Mouse (Mus musculus): ENCODE measurements around the gene Zfp143. TPM values are rescaled to one million over a fixed set of nuclear protein-coding genes. Genes with fewer than 3 reads are reported as not detected.

Gene Zfp143
- total and polyA plus RNA-seq, 2 experiments: 6.5 to 6.6 TPM

DNA sequence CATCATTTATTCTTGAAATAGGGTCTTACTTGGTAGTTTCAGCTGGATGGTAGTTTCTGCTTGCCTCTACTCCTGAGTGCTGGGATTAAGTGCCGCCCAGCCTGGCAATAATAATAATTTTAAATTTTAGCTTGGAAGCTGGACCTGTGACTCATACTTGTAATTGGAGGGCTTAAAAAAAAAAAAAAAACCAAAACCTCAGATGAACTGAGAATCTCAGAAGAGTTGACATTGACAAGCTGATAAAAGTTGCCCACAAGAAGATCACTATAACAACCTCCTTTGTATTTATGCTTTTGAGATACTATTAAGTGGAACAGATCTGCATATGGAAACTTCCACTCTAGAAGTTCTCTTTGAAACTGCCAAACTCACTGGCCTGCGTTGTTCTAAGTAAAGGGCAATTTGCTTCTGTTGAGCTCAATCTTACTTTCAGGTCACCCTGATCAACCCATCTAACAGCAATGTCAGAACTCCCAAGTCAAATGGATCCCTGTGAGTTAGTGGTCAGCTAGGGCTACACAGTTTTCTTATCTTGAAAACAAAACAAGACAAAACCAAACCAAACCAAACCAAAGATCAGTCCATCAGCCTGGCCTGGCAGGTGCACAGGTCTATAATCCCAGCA is 59.3 kb downstream of the Zfp143 start:
- no peaks in the 10 kb centered on the region for H3K27me3 ChIP-seq (ENCODE audit: control insufficient read depth, insufficient read depth, low read length)
- DNase-seq (ENCODE audit: extremely low read depth, low read depth, low spot score): no peak
- TF ChIP-seq POLR2A (IDR thresholded peaks at IDR 0.05; ENCODE audit: extremely low read depth, insufficient read depth, low read length) (no peak), CTCF (IDR thresholded peaks at IDR 0.05; ENCODE audit: low read depth, low read length) (no peak)
- H3K36me3 ChIP-seq (ENCODE audit: control insufficient read depth, insufficient read depth, low read length): no peaks in the 10 kb centered on the region
- peak overlapping the region; percentile 23; the same call in 1 of the 2 replicates for H3K27ac ChIP-seq (replicated peaks; ENCODE audit: insufficient read depth, low read depth, low read length)
- no peak overlapping the region for H3K4me3 ChIP-seq (ENCODE audit: insufficient read depth, low read depth, low read length)
- 64% methylated on average over 2 of the region's 2 CpGs for WGBS
- no peaks in the 10 kb centered on the region for H3K79me2 ChIP-seq (ENCODE audit: control insufficient read depth, insufficient read depth, low read length)
- H3K9ac ChIP-seq (ENCODE audit: low read depth, low read length): no peak overlapping the region
- H3K4me1 ChIP-seq (ENCODE audit: control insufficient read depth, insufficient read depth, low read length): peaks cover 8% of the 10 kb centered on the region

DNA sequence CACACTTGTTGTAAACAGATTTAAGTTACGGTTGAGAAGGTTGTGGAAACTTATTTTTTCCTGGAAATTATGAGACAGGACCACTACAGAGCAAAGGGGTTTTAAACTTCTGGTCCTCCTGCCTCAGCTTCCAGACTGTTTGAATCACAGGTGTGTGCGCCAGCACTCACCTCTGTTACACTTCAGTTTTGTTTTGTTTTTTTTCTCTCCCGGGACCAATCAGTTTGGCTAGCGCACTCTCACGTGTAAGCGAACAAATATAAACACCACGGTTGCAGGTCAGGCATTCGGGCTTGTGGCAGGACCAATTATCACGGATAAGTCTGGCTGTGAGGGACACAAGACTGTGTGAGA is 60.1 kb downstream of the Zfp143 start:
- Histone ChIP-seq H3K27ac (replicated peaks; ENCODE audit: insufficient read depth, low read depth, low read length) (peak overlapping the region; percentile 74), H3K4me1 (ENCODE audit: control insufficient read depth, insufficient read depth, low read length) (peaks cover 8% of the 10 kb centered on the region), H3K27me3 (ENCODE audit: control insufficient read depth, insufficient read depth, low read length) (no peaks in the 10 kb centered on the region), H3K9ac (ENCODE audit: low read depth, low read length) (peak overlapping the region; percentile 54), H3K79me2 (ENCODE audit: control insufficient read depth, insufficient read depth, low read length) (no peaks in the 10 kb centered on the region), H3K4me3 (ENCODE audit: insufficient read depth, low read depth, low read length) (peak overlapping the region; percentile 41), H3K36me3 (ENCODE audit: control insufficient read depth, insufficient read depth, low read length) (no peaks in the 10 kb centered on the region)
- WGBS: 2% methylated on average over 9 of the region's 9 CpGs
- TF ChIP-seq CTCF (IDR thresholded peaks at IDR 0.05; ENCODE audit: low read depth, low read length): no peak
- TF ChIP-seq POLR2A (IDR thresholded peaks at IDR 0.05; ENCODE audit: extremely low read depth, insufficient read depth, low read length): no peak
- no peak for DNase-seq (ENCODE audit: extremely low read depth, low read depth, low spot score)

- Histone ChIP-seq H3K36me3 (ENCODE audit: control insufficient read depth, insufficient read depth, low read length) (no peaks in the 10 kb centered on the region), H3K9ac (ENCODE audit: low read depth, low read length) (peak within 1 kb of the TSS; percentile 96), H3K4me1 (ENCODE audit: control insufficient read depth, insufficient read depth, low read length) (peaks cover 8% of the 10 kb centered on the region), H3K4me3 (ENCODE audit: insufficient read depth, low read depth, low read length) (peak within 1 kb of the TSS; percentile 91), H3K79me2 (ENCODE audit: control insufficient read depth, insufficient read depth, low read length) (no peaks in the 10 kb centered on the region), H3K27ac (replicated peaks; ENCODE audit: insufficient read depth, low read depth, low read length) (peak within 1 kb of the TSS; percentile 86), H3K27me3 (ENCODE audit: control insufficient read depth, insufficient read depth, low read length) (no peaks in the 10 kb centered on the region)
- TF ChIP-seq POLR2A (IDR thresholded peaks at IDR 0.05; ENCODE audit: extremely low read depth, insufficient read depth, low read length) (peak; percentile 63; the same call in 1 of the 2 replicates), CTCF (IDR thresholded peaks at IDR 0.05; ENCODE audit: low read depth, low read length) (no peak)
- WGBS: under 1% methylated on average over 81 of the region's 81 CpGs
- DNase-seq (ENCODE audit: extremely low read depth, low read depth, low spot score): peak; percentile 96
Measured at GRCm38 (mm10) chr7:110121516-110122288, 60.7 kb downstream of the Zfp143 start, which contains the start of gene Wee1. TSS of gene Wee1 (plus strand) at chr7:110122046.

DNA sequence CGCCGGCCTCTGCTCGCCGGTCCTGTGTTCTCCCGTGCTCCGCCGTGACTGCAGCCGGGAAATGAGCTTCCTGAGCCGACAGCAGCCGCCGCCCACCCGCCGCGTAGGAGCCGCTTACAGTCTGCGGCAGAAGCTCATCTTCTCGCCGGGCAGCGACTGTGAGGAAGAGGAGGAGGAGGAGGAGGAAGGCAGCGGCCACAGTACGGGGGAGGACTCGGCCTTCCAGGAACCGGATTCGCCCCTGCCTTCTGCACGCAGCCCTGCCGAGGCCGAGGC is 61.2 kb downstream of the Zfp143 start:
- 1% methylated on average over 25 of the region's 27 CpGs for WGBS
- peak overlapping the region; percentile 96 for H3K9ac ChIP-seq (ENCODE audit: low read depth, low read length)

GRCm38 (mm10) chr7:110122565-110123422 is 61.8 kb downstream of the Zfp143 start:
- TF ChIP-seq CTCF (IDR thresholded peaks at IDR 0.05; ENCODE audit: low read depth, low read length) (no peak), POLR2A (IDR thresholded peaks at IDR 0.05; ENCODE audit: extremely low read depth, insufficient read depth, low read length) (peak; percentile 52; the same call in 1 of the 2 replicates)
- WGBS: under 1% methylated on average over 74 of the region's 74 CpGs
- peak overlapping the region; percentile 96 for H3K9ac ChIP-seq (ENCODE audit: low read depth, low read length)

More for the DNA sequence above, 61.2 kb downstream of the Zfp143 start:
- H3K27ac ChIP-seq (replicated peaks; ENCODE audit: insufficient read depth, low read depth, low read length): peak overlapping the region; percentile 86
- TF ChIP-seq CTCF (IDR thresholded peaks at IDR 0.05; ENCODE audit: low read depth, low read length): no peak
- no peak for TF ChIP-seq POLR2A (IDR thresholded peaks at IDR 0.05; ENCODE audit: extremely low read depth, insufficient read depth, low read length)
- H3K27me3 ChIP-seq (ENCODE audit: control insufficient read depth, insufficient read depth, low read length): no peaks in the 10 kb centered on the region
- H3K4me3 ChIP-seq (ENCODE audit: insufficient read depth, low read depth, low read length): peak overlapping the region; percentile 91
- peaks cover 8% of the 10 kb centered on the region for H3K4me1 ChIP-seq (ENCODE audit: control insufficient read depth, insufficient read depth, low read length)
- no peak for DNase-seq (ENCODE audit: extremely low read depth, low read depth, low spot score)
- H3K79me2 ChIP-seq (ENCODE audit: control insufficient read depth, insufficient read depth, low read length): no peaks in the 10 kb centered on the region
- peaks cover 2% of the 10 kb centered on the region; the same call in 1 of the 2 replicates for H3K36me3 ChIP-seq (ENCODE audit: control insufficient read depth, insufficient read depth, low read length)

More at GRCm38 (mm10) chr7:110122565-110123422, 61.8 kb downstream of the Zfp143 start:
- H3K27ac ChIP-seq (replicated peaks; ENCODE audit: insufficient read depth, low read depth, low read length): peak overlapping the region; percentile 95
- peak; percentile 78 for DNase-seq (ENCODE audit: extremely low read depth, low read depth, low spot score)
- peaks cover 8% of the 10 kb centered on the region for H3K4me1 ChIP-seq (ENCODE audit: control insufficient read depth, insufficient read depth, low read length)
- peak overlapping the region; percentile 91 for H3K4me3 ChIP-seq (ENCODE audit: insufficient read depth, low read depth, low read length)
- H3K36me3 ChIP-seq (ENCODE audit: control insufficient read depth, insufficient read depth, low read length): peaks cover 3% of the 10 kb centered on the region; the same call in 1 of the 2 replicates
- no peaks in the 10 kb centered on the region for H3K27me3 ChIP-seq (ENCODE audit: control insufficient read depth, insufficient read depth, low read length)
- H3K79me2 ChIP-seq (ENCODE audit: control insufficient read depth, insufficient read depth, low read length): no peaks in the 10 kb centered on the region
